Mouse (Mus musculus): Measurements from ENCODE around the gene Elmo1. TPM values are rescaled to one million over a fixed set of nuclear protein-coding genes. Genes with fewer than 3 reads are reported as not detected.

Gene Elmo1
- total RNA-seq, 2 experiments from 2014 or later: 62.1 to 131 TPM

DNA sequence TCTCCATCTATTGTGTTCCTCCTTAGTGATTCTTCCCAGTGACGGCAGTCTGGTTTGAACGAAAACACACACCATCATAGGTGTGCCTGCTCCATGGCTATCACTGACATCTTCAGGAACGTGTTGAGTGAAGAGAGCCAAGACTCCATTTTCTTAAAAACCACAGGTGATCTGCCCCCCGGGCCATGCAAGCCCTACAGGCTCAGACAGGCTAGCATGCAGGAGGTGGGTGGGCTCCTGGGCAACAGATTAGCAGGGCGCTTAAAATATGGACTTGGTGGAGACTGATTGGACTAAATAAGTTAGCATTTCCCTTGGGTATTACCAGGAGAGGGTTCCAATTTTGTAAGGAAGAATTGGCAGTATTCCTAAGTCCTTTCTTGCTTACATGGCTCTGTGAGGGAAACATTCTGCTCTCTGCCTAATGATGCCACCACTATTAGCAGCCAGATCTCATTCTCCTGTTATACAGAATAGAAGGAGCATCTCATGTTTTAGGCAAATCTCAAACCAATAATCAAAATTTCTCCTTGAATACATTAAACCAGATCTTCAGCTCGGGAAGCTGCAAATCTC lies 101.7 kb downstream of the Elmo1 start:
- ATAC-seq (replicated peaks; ENCODE audit: poor library complexity, severe bottlenecking): no peak

- ATAC-seq (replicated peaks; ENCODE audit: poor library complexity, severe bottlenecking): no peak
Observed at GRCm38 (mm10) chr13:20200582-20200981, 110.2 kb downstream of the Elmo1 start.

GRCm38 (mm10) chr13:20202617-20203016 lies 112.2 kb downstream of the Elmo1 start:
- no peak for ATAC-seq (replicated peaks; ENCODE audit: poor library complexity, severe bottlenecking)

DNA sequence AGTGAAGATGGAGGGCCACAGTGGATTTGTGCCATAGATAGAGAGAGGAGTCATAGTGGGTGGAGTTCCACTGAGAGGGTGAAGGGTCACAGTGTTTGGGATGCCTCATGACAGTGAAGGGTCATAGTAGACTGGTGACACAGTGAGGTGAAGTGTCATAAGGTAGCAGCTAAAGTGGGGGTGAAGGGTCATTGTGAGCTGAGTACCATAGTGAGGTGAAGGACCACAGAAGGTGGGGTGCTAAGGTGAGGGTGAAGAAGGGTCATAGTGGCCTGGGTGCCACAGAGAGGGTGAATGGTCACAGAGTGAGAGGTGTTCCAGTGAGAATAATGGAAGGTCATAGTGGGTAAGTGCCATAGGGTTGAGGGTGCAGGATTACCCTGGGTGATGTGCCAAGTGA lies 113.8 kb downstream of the Elmo1 start:
- no peak for ATAC-seq (replicated peaks; ENCODE audit: poor library complexity, severe bottlenecking)

- no peak for ATAC-seq (replicated peaks; ENCODE audit: poor library complexity, severe bottlenecking)
Observed at GRCm38 (mm10) chr13:20205007-20205745, 114.8 kb downstream of the Elmo1 start.

- no peak for ATAC-seq (replicated peaks; ENCODE audit: poor library complexity, severe bottlenecking)
Observed at GRCm38 (mm10) chr13:20205746-20206145, 115.3 kb downstream of the Elmo1 start.

GRCm38 (mm10) chr13:20207126-20207525 lies 116.7 kb downstream of the Elmo1 start:
- peak; percentile 47 for ATAC-seq (replicated peaks; ENCODE audit: poor library complexity, severe bottlenecking)

GRCm38 (mm10) chr13:20207950-20208642 lies 117.7 kb downstream of the Elmo1 start:
- ATAC-seq (replicated peaks; ENCODE audit: poor library complexity, severe bottlenecking): peak; percentile 62

- peak; percentile 24 for ATAC-seq (replicated peaks; ENCODE audit: poor library complexity, severe bottlenecking)
Observed at GRCm38 (mm10) chr13:20208867-20209266, 118.5 kb downstream of the Elmo1 start.

- no peak for ATAC-seq (replicated peaks; ENCODE audit: poor library complexity, severe bottlenecking)
Observed at GRCm38 (mm10) chr13:20211780-20212179, 121.4 kb downstream of the Elmo1 start.

DNA sequence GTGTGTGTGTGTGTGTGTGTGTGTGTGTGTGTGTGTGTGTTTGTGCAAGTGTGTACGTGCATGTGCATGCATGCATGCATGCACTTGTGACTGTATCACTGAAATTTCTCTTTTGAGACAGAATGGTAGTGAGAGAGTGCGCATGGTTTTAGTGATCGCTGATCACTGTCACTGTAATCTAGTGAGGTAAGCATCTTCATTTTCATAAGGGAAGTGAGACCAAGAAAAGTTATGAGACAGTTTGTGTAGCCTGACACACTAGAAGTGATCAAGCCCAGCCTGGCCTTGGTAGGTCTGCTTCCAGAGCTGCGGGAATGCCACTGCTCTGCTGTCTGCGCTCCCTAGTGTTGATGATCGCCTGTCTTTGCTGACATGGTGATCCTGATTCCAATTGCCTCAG lies 122.3 kb downstream of the Elmo1 start:
- ATAC-seq (replicated peaks; ENCODE audit: poor library complexity, severe bottlenecking): peak; percentile 35

- ATAC-seq (replicated peaks; ENCODE audit: poor library complexity, severe bottlenecking): no peak
Observed at GRCm38 (mm10) chr13:20213861-20214260, 123.5 kb downstream of the Elmo1 start.

GRCm38 (mm10) chr13:20217453-20218090 lies 127.2 kb downstream of the Elmo1 start:
- no peak for ATAC-seq (replicated peaks; ENCODE audit: poor library complexity, severe bottlenecking)

- ATAC-seq (replicated peaks; ENCODE audit: poor library complexity, severe bottlenecking): no peak
Observed at GRCm38 (mm10) chr13:20218126-20218525, 127.7 kb downstream of the Elmo1 start.

DNA sequence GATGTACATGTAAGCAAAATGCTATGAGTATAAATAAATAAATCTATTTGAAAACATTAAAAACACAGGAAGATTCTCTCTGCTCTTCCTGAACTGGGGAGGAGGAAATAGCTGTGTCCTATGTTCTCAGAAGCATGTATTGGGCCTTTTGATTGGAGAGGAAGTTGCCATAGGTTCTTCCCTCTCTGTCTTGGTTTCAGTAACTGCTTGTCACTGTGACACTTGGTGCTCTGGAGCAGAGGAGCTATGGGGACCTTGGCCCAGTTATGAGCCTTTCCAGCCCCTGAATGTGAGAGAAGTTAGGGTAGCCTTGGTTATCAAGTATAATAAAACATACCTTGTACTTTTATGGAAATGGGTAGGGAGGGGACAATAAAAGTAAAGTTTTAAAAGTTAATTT lies 130.0 kb downstream of the Elmo1 start:
- ATAC-seq (replicated peaks; ENCODE audit: poor library complexity, severe bottlenecking): peak; percentile 61

DNA sequence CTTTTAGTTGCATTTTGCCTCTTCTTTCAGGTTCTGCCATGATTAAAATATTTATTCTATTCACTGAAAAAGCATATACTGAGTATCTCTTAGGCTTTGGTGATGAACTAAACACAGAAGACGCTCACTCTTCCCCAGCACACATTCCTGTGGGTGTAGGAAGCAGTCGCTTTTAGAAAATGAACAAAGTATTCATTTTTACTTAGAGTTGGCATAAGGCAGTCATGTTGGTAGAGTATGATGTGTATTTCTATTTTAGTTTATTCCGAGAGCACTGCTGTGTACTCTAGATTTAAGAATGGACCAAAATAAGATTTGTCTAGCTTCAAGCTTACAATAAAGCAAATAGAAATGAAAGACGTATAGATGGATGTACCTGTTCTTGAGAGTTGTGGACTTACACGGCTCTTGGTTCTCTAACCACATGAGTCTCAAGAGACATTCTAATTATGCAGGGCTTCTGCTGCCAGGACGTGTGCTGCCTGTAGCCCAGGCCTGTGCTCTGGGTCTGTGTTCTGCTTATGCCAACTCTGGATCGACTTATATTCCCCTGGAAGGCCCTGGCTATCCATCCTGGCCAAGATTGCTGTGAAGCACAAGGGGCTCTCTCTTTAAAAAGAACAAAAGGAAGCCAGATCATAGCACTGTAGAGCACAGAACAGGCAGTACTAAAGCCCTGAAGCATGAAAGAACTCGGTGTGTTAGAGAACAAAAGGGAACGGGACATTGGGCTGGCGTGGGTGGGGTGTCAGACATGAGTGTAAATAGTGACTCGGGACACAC lies 137.7 kb downstream of the Elmo1 start:
- no peak for ATAC-seq (replicated peaks; ENCODE audit: poor library complexity, severe bottlenecking)

DNA sequence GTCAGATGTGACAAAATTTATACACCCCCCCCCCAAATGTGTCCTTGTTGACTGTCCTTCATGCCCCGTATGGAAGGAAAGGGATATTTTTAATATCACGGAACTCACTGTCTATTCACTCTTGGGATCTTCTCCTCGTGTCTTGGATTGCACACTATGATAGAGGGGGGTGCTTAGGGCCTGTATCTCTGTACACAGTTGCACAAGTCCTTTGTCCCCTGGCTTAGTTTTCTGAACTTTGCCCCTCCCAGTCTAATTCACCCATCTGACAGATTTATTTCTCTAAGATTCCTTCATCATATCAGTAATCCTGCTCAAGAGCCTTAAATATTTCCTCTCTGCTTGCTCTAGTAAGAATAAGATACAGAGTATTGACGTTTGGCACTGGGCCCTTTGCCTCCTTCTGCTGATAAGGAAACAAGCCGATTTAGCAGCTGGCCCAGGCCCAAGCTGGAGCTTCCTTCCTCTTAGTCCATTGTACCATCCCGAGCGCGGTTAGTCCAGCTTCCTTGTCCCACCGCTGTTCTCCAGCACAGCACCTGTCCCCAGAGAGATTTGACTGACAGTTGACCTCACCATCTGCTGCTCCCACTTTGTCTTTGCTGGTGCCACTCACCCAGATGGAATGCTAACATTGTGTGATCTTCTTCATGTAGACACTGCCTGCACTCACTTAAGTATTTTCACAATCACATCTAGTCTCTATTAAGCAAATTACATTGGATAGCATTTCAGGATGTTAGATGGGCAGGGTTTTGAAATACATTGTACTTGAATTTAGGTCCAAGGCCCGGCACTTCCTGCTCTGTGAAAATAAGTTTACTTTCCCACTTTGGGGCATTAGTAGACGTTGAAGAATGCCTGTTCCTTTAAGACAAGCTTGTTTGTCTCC lies 141.7 kb downstream of the Elmo1 start:
- ATAC-seq (replicated peaks; ENCODE audit: poor library complexity, severe bottlenecking): peak; percentile 92

GRCm38 (mm10) chr13:20233707-20234106 lies 143.3 kb downstream of the Elmo1 start:
- no peak for ATAC-seq (replicated peaks; ENCODE audit: poor library complexity, severe bottlenecking)

GRCm38 (mm10) chr13:20237615-20238014 lies 147.2 kb downstream of the Elmo1 start:
- ATAC-seq (replicated peaks; ENCODE audit: poor library complexity, severe bottlenecking): no peak

Data from granulocyte monocyte progenitor cell, adult 5-6 weeks (primary cell).